Mouse (Mus musculus): Measurements from ENCODE around the gene Wfs1. TPM values are rescaled to one million over a fixed set of nuclear protein-coding genes. Genes with fewer than 3 reads are reported as not detected.
"Not testable (repeated sequence)": the region's sequence is repeated elsewhere in the genome, so short reads cannot be mapped to it uniquely, and the experiment has no call there.

The Wfs1 gene
- total RNA-seq (2021): 10 to 100 TPM; 56.1 to 56.5 TPM
- long read RNA-seq, experiment 1, transcript Wfs1-201 (8 exons, 3,787 nt): major isoform, 27 of 51 reads
- long read RNA-seq, experiment 1, partial matches to known transcripts: 2 of 51 reads
- long read RNA-seq, experiment 1, other reads (novel, unspliced or antisense): 22 of 51 reads
- long read RNA-seq, experiment 2, transcript Wfs1-201 (8 exons, 3,787 nt): major isoform, 44 of 61 reads
- long read RNA-seq, experiment 2, partial matches to known transcripts: 3 of 61 reads
- long read RNA-seq, experiment 2, other reads (novel, unspliced or antisense): 14 of 61 reads

DNA sequence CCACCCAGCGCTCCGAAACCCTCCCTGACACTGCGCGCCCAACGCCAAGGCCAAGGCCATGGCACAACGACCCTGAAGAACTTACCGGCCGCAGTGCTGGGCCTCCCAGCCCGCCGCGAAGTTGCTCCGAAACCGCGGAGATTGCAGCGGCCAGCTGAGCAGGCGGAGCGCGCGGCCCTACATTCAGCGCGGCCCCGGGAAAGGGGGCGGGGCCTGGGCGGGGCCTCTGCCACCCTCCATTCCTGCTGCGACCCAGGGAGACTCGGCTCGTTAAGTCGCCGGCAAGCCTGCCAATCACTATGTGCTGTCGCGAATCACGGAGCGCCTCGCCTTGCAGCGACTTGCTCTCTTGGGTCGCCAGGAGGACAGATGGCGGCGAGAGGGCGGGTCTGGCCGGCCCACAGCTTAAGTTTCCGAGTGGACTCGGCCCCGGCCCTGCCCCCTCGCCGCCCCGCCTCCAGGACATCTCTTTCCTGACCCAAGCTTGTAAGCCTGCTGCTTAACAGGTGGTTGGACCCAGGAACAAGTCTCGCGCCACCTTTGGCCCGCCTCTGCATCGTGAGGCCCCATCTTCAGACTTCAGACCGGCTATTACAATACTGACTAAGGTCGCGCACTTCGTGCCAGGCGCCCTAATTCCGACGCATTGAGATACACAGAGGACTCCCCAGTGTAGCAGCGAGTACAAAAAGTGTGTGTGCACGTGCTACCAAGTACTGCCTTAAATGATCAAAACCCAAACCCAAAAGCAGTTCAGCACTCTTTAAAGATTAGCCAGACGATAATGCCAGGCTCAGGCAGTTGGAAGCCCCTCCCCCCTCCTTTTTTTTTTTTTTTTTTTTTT is at the start of gene Wfs1:
Gene Wfs1, minus strand, starts transcription at position 425 of the 844 bp plus-strand sequence.
- intact Hi-C loops (cut with DNase I): no loop called here
- peak; percentile 91 to 97 for DNase-seq

DNA sequence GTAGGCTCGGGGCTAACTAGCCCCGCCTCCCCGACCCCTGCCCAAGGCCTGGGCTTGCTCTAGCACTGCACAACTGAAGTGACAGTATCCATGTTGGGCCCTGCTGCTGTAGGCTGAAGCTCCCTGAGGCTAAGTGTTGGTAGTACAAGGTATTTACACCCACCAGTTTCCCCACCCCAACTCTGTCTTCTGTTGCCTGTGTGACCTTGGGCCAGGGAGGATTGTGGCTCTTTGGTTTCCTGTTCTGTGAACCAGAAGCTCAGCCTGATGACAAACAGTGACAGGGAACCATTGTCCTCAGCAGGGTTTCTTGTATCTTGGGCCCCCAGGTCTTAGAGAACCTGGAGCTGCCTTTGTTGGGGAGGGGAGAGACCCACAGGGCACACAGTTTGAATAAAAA is 47.9 kb upstream of the Wfs1 start:
- no peak for DNase-seq
- intact Hi-C loops (cut with DNase I): no loop called here

DNA sequence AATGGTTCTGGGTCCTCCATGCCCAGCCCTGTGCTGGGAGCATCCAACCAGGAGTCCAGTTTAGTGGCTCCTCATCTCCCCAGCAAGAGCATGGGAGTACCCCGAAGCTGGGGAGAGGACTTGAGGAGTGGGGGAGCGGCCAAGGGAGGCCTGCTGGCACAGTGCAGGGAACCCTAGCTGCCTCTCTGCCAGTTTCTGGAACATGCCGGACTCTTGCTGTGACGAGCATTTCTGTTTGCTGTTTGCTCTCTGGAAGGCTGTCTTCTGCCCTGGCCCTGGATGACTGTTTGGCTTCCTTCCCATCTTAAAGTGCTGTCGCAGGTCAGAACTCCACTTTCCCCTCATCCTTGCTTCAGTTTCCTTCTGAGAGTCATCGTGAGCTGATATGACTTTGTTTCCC is 46.9 kb upstream of the Wfs1 start:
- no peak for DNase-seq
- intact Hi-C loops (cut with DNase I): no loop called here

DNA sequence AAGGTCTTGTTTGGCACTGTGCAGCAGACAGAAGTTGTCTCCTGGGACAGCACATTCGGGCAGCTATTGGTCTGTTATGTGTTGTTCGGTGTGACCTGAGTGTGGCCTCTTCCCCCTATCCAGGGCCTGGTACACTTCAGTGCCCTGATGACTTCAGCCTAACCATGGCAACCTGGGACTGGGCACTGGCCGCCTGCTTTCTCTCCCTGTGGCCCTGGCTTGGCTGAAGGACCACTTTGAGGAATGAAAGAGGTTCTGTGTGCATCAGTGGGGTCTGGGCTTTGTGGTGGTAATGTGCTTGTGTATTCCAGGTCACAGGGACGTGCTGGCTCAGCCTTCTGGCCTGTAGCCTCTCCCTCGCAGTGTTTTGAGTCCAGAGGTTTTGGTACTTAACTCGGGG is 46.2 kb upstream of the Wfs1 start:
- intact Hi-C loops (cut with DNase I): no loop called here
- no peak for DNase-seq

DNA sequence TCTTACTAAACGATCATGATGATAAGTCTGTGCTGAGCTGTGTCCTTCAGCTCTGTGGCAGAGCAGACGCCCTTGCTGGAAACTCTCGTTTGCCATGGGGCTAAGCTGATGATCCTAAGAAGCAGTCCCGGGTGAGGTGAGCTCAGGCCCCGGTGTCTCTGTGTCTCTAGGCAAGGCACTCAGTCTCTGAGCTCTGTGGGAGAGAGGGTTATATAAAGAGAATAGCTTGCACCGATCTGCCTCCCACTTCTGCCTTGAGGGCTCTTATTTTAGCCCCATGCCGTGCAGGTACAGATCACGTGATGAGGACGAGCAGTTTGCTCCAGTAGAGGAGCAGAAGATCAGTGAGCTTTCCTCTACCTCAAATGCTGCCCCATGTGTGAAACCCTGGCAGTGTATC is 41.7 kb upstream of the Wfs1 start:
- no peak for DNase-seq
- intact Hi-C loops (cut with DNase I): no loop called here

DNA sequence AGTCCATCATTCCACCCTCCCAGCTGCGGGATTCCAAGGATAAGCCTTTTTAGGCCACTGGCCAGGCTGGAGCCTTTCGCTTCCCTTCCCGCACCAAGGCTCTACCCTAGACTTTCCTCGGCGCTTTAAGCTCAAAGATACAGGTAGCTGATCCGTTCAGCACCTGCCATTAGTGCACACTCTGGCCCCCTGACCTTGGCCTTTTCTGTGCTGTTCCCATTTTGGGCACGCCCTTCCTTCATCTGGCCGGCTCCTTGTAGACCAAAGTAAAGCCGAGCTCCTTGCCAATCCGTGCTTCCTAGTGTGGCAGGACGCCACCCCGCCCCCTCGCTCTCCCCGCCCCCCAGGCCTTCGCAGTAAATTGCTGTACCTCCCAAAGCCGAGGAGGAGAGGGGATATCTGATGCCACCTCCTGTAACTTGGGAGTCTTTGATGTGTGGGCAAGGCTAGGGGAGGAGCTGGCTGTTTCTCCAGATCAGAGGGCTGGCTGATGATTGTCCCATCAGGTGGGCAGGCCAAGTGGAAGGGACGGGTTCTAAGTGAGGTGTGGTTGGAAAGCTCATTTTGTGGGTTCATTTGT is 40.4 kb upstream of the Wfs1 start:
- DNase-seq: no peak
- intact Hi-C loops (cut with DNase I): no loop called here

DNA sequence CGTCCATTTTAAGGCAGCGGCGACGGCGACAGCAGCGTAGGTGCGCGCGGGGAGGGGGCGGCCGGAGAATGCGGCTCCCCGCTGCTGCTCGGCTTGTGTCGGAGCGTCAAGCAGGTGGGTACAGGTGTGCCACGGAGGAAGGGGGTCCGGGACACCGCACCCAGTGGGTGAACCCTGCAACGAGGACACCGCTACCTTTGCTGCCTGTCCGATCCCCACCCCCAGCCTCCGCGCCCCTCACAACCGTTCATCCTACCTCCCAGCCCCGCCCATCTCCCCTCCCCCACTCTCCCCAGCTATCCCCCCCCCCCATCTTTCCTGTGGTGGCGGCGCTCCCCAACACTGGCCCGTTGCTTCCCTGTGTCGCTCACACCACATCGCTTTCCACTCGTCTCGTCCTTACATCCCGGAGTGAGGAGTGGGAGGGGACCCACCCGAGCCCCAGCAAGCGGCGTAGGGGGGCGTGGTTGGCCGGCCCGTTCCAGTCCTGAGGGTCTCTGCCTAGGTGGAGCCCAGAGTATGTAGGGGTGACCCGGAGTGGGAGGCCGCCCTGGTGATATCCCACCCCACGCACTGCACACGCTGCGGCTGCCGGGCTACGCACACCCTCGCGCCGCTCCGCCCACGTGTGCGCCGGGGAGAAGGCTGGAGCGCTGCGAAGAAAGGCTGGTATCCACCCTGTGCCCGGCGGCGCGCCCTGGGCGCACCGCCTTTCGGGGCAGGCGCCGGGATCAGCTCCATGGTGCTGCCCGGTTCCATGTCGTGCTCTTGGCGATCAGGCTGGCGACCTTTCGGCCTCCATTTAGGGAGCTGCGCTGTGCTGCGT is 39.7 kb upstream of the Wfs1 start:
- DNase-seq: no peak
- intact Hi-C loops (cut with DNase I): no loop called here

DNA sequence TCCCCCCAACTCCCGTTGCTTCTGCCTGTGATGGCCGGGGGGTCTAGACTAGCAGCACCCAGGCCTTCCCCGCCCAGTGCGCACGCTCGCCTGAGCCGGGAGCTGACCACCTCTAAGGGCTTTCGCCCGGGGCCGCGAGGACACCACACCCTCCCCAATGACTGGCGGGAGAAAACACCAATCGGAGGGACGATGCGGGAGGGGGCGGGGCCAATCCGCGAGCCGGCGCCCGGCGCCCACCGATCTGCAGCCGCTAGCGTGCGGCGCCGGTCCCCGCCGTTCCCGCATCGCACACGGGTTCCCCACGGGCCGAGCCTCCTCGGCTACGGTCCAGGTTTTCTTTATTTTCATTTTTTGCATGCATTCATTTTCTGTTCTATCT is 39.1 kb upstream of the Wfs1 start:
- intact Hi-C loops (cut with DNase I): no loop called here
- DNase-seq: peak; percentile 20 to 42

DNA sequence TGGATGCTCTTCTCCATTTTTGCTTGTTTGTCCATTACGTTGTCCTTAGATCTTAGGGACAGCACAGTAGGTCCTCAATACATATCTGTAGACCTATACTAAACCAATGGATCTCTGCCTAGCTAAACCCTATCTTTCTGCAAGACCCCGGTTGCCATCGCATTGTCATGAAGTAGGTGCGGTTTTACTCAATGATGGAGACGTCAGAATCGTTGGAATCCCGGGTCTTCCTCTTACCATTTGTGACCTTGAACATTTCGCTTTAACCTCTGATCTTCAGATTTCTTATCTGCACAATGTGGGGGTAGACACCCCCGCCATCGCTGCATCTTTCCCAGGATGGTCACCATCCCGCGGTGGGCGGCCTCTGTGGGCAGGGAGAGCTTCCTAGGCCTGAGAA is 38.7 kb upstream of the Wfs1 start:
- intact Hi-C loops (cut with DNase I): no loop called here
- DNase-seq: no peak

DNA sequence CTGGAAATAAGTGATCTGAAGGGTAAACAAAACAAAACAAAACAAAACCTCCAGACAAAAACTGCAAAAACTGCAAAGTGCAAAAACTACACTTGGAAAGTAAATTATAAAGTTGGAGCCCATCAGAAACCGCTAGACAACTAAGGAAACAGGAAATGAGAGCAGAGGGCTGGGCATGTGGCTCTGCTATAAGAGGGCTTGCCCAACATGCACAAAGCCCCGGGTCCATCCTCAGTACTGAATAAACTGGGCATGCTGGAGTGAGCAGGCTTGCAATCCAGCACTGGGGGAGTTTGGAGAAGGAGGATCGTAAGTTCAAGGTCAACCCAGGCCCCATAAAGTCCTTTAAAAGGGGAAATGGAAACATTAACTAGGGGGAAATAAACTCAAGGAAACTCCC is 28.2 kb upstream of the Wfs1 start:
- intact Hi-C loops (cut with DNase I): no loop called here
- DNase-seq: no peak

DNA sequence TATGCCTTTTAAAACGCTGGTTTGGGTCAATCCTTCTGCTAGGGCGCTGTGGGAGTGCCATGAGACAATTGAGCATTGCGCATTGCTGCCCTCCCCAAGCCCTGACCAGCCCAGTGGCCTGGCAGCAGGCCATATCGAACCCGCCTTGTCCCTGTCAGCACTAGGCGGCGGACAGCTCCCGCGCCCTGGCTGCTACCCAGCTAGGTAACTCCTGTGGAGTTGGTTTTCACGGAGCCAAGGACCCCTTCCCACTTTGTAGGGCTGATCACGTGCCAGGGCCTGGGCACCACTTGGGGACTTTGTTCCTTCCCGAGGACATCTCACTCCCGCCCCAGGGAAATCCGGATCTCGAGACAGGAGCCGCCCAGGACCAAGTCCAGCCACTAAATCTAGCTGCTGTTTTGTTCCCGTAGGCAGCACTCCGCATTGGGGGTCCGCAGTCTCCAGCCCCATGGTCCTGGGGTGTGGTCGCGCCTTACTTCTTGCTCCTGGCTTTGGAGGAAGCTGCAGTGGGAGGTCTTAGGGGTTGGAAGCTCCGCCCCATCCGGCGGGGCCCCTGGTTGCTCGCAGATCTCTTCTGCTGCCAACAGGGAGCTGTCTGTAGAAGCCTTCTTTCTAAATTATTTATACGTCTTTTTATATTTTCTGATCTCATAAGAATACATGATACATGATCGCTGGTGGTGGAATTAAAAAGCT is 26.8 kb upstream of the Wfs1 start:
- intact Hi-C loops (cut with DNase I): no loop called here
- no peak for DNase-seq

DNA sequence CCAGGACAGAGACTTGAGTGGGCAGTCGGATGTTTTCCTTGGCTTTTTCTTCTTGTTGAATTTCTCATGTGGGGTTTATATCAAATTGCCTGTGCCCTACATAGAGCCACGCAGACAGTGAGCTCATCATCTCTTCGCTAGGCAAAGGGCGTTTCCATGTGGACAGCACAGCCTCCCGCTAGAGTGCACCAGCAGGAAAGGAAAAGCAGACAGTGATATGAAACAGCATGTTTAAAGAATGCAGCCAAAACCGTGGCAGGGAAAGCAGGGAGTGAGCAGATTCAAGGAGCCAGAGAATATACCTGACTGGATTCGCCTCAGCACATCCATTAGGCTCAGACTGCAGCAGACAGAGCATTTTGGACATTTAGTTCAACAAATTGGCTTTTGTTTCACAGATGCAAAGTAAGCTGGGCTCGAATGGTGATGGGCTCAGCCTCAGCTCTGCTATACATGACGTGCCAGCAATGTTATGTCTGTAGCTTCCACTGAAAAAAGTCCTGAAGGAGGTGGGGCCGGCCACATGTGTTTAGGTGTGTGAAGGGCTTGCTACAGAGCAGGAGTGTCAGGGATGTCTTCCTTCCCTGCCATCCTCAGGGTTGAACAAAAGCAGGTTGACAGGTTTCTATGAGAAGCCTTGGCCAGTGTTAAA is 21.8 kb upstream of the Wfs1 start:
- intact Hi-C loops (cut with DNase I): no loop called here
- no peak for DNase-seq

DNA sequence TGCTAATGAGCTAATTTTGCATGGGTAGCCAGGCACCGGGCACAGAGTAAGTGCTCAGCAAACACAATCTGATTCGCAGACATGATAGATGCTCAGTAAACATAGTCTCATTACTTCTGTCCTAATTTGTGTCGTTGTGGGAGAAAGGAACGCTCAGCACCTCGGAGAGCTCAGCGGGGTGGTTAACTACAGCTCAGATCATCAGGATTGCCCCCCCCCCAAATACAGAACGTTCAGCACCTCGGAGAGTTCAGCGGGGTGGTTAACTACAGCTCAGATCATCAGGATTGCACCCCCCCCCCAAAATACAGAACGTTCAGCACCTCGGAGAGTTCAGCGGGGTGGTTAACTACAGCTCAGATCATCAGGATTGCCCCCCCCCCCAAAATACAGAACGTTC is 20.8 kb upstream of the Wfs1 start:
- intact Hi-C loops (cut with DNase I): loop anchor here (10.0 kb wide), 1 partner anchor 175 kb away; the partner anchor contains the start of gene Man2b2
- DNase-seq: not testable (repeated sequence)

DNA sequence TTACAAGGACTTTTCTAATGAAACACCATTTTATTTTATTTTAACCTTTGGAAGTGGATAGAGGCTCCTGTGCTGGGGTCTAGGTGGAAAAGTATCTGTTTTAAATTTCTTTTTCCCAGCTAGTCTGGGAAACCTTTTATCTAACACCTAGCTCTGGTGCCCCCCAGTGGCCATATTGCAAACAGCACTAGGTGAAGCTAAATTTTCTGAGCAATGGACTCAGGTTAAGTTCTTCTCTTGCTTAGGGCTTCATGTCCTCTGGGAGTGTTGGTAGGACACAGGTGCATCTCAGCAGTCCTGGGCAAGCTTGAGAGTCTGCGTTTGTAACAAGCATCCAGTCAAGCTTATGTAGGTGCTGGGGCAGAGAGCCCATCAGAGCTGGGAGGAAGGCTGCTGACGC is 13.0 kb upstream of the Wfs1 start:
- peak; percentile 47 to 52 for DNase-seq
- intact Hi-C loops (cut with DNase I): loop anchor here (2.0 to 10.0 kb wide), 3 partner anchors 43 to 167 kb away; partner anchors contain the start of gene Man2b2

DNA sequence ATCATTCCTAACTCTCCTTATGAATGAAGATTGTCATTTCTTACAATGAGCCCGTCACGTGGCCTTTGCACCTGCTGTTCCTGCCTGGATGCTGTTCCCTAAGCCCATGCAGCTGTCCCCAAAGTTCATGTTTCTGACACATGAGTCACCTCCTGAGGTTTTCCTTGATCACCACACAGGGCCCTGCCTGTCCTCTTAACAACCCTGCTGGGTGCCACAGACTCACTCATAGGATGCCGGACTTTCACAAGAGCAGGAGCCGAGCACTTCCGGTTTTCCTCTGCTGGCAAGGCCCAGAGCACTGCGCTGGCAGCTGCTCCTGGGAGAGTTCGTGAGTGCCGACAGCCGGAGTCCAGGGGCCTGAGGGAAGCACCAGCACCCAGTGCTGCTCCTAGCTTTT is 12.0 kb upstream of the Wfs1 start:
- intact Hi-C loops (cut with DNase I): loop anchor here (10.0 kb wide), 1 partner anchor 166 kb away; the partner anchor contains the start of gene Man2b2
- DNase-seq: no peak

DNA sequence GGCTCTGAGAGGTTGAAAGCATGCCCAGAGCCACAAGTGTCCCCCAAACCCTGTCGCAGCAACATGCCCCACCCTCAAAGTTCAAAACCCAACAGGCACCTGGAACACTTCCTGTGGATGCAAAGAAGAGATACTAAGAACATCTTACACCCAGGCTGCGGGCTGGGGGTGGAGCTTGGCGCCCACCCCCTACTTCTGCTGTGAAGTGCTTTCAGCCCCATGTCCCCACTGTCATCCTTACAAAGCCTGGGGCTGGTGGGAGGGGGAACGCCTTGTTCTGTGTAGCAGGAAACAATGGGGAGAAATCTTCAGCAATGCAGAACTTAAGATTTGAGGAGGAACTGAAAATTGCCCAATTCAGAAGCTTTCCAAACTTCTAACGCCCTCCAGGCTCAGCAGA is 9.0 kb upstream of the Wfs1 start:
- intact Hi-C loops (cut with DNase I): no loop called here

DNA sequence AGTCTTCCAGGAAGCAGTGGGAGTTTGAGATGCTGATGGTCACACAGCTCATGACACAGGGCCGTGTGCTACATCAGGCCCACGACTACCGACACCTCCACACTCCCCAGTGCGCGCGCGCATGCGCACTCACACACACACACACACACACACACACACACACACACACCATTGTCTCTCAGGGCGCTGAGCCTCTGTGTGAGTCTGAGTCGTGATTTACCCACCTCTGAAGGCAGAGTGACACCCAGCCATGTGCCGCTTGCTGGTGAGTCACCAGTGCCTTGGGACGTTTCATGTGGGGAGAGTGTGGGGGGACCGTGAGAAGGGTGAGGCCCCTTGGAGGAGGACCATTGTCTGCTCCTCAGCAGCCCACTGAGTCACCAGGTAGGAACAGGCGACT is 7.4 kb upstream of the Wfs1 start:
- intact Hi-C loops (cut with DNase I): no loop called here
- no peak for DNase-seq

More for the DNA sequence above, 9.0 kb upstream of the Wfs1 start:
- DNase-seq: no peak

DNA sequence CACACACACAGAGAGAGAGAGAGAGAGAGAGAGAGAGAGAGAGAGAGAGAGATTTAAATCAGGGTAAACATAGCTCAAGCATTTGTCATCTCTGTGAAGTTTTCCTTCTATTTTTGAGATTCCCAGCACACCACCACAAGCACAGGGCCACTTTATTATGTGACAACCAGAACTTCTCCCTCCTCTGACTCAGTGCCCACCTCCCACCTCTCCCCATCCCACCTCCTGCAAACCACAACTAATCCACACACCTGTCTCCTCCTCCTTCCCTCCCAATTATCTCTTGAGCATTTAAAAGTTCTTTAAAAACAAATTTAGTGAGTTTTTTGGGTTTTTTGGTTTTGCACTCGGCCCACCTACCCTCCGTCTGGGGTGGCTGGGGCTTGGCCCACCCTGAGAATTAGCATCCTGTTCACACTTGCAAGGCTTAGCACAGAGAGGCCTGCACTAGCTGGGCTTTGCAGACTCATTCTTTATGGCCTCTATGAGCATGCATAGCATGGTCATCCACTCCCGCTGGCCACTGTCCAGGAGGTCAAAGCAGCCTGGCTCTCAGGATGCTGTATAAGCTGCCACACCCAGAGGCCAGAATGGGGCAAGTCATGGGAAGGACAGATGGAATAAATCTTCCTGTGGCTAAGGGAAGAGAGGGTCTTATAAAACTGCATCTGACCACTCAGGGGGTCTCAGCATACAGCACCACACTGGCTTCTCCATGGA is 1.8 kb upstream of the Wfs1 start:
- intact Hi-C loops (cut with DNase I): no loop called here
- DNase-seq: no peak

DNA sequence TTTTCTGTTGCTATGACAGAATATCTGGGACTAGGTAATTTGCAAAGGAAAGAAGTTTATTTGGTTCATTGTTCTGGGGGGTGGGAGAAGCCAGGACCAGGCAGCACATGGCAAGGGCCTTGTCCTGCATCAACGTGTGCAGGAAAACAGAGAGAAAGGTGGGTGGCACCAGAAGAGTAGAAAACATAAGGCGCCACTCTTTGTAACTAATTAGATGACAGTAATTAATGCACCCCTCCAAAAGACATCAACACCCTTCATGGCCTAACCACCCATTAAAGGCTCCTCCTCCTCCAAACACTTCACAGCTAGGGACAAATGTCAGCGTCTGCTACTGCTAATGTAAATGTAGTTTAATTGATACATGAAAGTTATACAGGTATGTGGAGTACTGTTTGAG is 1.2 kb upstream of the Wfs1 start:
- no peak for DNase-seq
- intact Hi-C loops (cut with DNase I): no loop called here
